Mouse (Mus musculus) testis, adult 2 months (tissue): ENCODE data around the gene Hirip3. TPM values are rescaled to one million over a fixed set of nuclear protein-coding genes. Genes with fewer than 3 reads are reported as not detected.

Source experiments
- H3K27ac ChIP-seq: fragments of 200-500 bp; 2 replicates; pipeline ENCODE4 v1.5.1; 2012; ENCODE audit warnings: low read depth, low read length; ENCODE audit not compliant: control insufficient read depth, insufficient read depth
- H3K27me3 ChIP-seq: fragments of 200-500 bp; 2 replicates; pipeline ENCODE4 v1.6.1; 2012; ENCODE audit warnings: mild to moderate bottlenecking, low read length, moderate library complexity; ENCODE audit not compliant: control insufficient read depth, insufficient read depth
- H3K36me3 ChIP-seq: fragments of 200-500 bp; 2 replicates; pipeline ENCODE4 v1.6.1; 2012; ENCODE audit warnings: mild to moderate bottlenecking, low read length; ENCODE audit not compliant: control insufficient read depth, insufficient read depth
- H3K4me1 ChIP-seq: fragments of 200-500 bp; 2 replicates; pipeline ENCODE4 v1.6.1; 2012; ENCODE audit warnings: low read length; ENCODE audit not compliant: control insufficient read depth, insufficient read depth
- H3K4me3 ChIP-seq: fragments of 200-500 bp; 2 replicates; pipeline ENCODE4 v1.5.1; 2012; ENCODE audit warnings: low read depth, mild to moderate bottlenecking, low read length, moderate library complexity, mixed read lengths; ENCODE audit not compliant: control insufficient read depth
- CTCF ChIP-seq: fragments of 200-500 bp; IDR thresholded peaks from 2 replicates; pipeline ENCODE4 v1.5.1; 2012; ENCODE audit warnings: low read depth, mild to moderate bottlenecking, inconsistent platforms, low read length, moderate library complexity; ENCODE audit not compliant: control insufficient read depth, insufficient read depth, insufficient replicate concordance
- POLR2A ChIP-seq: fragments of 200-500 bp; IDR thresholded peaks from 2 replicates; pipeline ENCODE4 v1.6.1; 2012; ENCODE audit warnings: low read depth, mild to moderate bottlenecking, inconsistent platforms, low read length, moderate library complexity; ENCODE audit not compliant: control insufficient read depth
- polyA plus RNA-seq: library from polyadenylated mRNA; depleted of rRNA; stranded (reverse); fragments of >200 nt; gene quantifications from 2 replicates; pipeline ENCODE4 v1.2.3, GENCODE M21; 2012; rRNA removed

The Hirip3 gene
- 76.6 and 77.1 TPM in 2 replicates for polyA plus RNA-seq

- Histone ChIP-seq H3K36me3 (peaks cover 7% of the 10 kb centered on the region), H3K4me1 (no peaks in the 10 kb centered on the region; the same call in none of the 2 replicates), H3K4me3 (peak within 1 kb of the TSS; percentile 94), H3K27me3 (no peaks in the 10 kb centered on the region), H3K27ac (peak within 1 kb of the TSS; percentile 98)
- TF ChIP-seq CTCF: no peak
- TF ChIP-seq POLR2A: peak; percentile 89
Measured at GRCm38 (mm10) chr7:126861429-126862130, at the start of gene Hirip3. Gene Hirip3, plus strand, starts transcription at chr7:126861972.

GRCm38 (mm10) chr7:126815726-126816222 lies 46.0 kb upstream of the Hirip3 start:
- H3K4me3 ChIP-seq: no peak overlapping the region
- no peak for TF ChIP-seq CTCF
- no peak for TF ChIP-seq POLR2A
- H3K4me1 ChIP-seq: no peaks in the 10 kb centered on the region
- no peak overlapping the region for H3K27ac ChIP-seq
- H3K36me3 ChIP-seq: no peaks in the 10 kb centered on the region
- H3K27me3 ChIP-seq: no peaks in the 10 kb centered on the region

GRCm38 (mm10) chr7:126816494-126816893 lies 45.3 kb upstream of the Hirip3 start:
- TF ChIP-seq CTCF (no peak), POLR2A (no peak)

GRCm38 (mm10) chr7:126817595-126817994 lies 44.2 kb upstream of the Hirip3 start:
- H3K27me3 ChIP-seq: no peaks in the 10 kb centered on the region
- no peak for TF ChIP-seq POLR2A
- TF ChIP-seq CTCF: no peak
- H3K4me3 ChIP-seq: no peak overlapping the region
- H3K27ac ChIP-seq: no peak overlapping the region
- no peaks in the 10 kb centered on the region for H3K36me3 ChIP-seq
- peaks cover 2% of the 10 kb centered on the region; the same call in 1 of the 2 replicates for H3K4me1 ChIP-seq

More at GRCm38 (mm10) chr7:126816494-126816893, 45.3 kb upstream of the Hirip3 start:
- Histone ChIP-seq H3K27me3 (no peaks in the 10 kb centered on the region), H3K36me3 (no peaks in the 10 kb centered on the region), H3K4me3 (no peak overlapping the region), H3K27ac (no peak overlapping the region), H3K4me1 (no peaks in the 10 kb centered on the region)

GRCm38 (mm10) chr7:126818818-126819217 lies 43.0 kb upstream of the Hirip3 start:
- Histone ChIP-seq H3K4me3 (no peak overlapping the region), H3K36me3 (no peaks in the 10 kb centered on the region), H3K27ac (no peak overlapping the region), H3K4me1 (peaks cover 2% of the 10 kb centered on the region; the same call in 1 of the 2 replicates), H3K27me3 (no peaks in the 10 kb centered on the region)
- TF ChIP-seq POLR2A (no peak), CTCF (no peak)

GRCm38 (mm10) chr7:126821835-126822511 lies 39.8 kb upstream of the Hirip3 start:
- no peaks in the 10 kb centered on the region for H3K27me3 ChIP-seq
- H3K36me3 ChIP-seq: no peaks in the 10 kb centered on the region
- H3K27ac ChIP-seq: no peak overlapping the region
- TF ChIP-seq POLR2A (no peak), CTCF (peak; percentile 93)
- peaks cover 4% of the 10 kb centered on the region for H3K4me1 ChIP-seq
- H3K4me3 ChIP-seq: no peak overlapping the region

GRCm38 (mm10) chr7:126822741-126823140 lies 39.0 kb upstream of the Hirip3 start:
- no peak overlapping the region for H3K4me3 ChIP-seq
- H3K27me3 ChIP-seq: no peaks in the 10 kb centered on the region
- H3K36me3 ChIP-seq: no peaks in the 10 kb centered on the region
- TF ChIP-seq CTCF: no peak
- no peak for TF ChIP-seq POLR2A
- H3K27ac ChIP-seq: no peak overlapping the region
- peaks cover 4% of the 10 kb centered on the region for H3K4me1 ChIP-seq
